Mouse (Mus musculus): ENCODE data around the gene Myoz2.

Gene Myoz2

DNA sequence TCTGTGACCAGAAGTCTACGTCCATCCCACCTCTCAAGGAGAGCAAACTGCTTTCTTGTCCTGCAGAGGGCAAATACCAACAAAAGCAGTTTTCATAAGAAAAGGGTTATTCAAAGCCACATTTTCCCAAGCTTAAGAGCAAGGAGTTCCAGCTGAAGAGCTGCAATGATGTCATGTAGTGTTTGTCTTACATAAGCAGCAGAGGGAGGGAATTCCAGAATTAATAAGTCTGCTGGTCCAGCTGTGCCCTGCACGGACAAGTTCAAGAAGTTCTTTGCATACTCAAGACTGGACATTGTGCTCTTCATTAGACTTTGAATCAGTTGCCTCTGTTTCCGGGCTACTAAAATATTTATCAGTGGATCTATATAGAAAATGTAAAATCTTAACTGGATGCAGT is 33.8 kb downstream of the Myoz2 start:
- DNase-seq: no peak

DNA sequence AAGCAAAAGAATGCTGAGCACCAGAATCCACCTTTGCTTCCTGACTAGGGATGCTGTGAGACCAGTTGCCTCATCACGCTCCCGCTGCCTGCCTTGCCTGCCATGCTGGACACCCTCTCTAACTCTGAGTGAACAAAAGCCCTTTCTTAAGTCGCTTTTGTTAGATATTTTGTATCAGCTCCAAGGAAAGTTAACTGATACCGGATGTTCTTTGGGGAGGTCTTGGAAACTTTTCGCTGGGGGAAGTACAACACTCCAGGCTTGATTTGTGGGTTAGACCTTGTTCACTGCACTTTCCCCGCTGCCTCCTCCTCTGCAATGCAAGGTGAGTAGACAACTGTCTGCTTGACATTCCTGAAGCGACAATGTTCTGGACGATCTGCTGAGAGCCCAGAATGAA is 36.3 kb downstream of the Myoz2 start:
- no peak for DNase-seq

DNA sequence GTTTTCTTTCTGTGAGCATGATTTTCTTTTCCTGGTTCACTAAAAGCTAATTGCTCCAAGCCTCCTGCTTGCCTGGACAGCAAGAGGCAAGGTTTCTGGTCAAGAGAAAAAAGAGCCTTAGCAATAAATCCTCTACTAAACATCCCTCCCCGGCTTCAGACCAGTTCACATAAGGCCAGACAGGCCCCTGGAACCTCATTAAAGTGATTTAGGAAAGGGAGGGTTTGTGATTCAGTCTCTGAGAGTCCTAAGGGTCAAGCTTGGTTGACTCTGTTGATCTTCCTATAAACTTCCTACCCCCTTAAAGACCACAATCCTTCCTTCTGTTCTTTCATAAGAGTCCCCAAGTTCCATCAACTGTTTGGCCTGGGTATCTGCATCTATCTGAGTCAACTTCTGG is 37.8 kb downstream of the Myoz2 start:
- DNase-seq: no peak

DNA sequence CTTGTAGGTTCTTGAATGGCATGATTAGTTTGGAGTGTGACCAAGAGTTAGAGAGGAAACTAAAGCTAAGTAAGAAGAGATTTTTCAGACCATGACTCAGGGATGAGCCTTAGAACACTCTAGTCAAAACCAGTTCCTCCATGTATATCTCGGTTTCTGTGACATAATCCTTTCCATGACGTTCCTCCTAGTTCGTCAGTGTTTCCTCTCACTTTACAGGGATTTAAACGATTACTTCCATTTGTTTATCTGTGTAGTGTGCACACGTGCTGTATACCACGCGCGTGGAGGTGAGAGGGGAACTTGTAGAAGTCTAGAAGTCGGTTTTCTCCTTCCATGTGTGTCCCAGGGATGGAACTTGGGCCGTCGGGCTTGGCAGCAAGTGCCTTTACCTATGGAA is 47.9 kb downstream of the Myoz2 start:
- DNase-seq: no peak

DNA sequence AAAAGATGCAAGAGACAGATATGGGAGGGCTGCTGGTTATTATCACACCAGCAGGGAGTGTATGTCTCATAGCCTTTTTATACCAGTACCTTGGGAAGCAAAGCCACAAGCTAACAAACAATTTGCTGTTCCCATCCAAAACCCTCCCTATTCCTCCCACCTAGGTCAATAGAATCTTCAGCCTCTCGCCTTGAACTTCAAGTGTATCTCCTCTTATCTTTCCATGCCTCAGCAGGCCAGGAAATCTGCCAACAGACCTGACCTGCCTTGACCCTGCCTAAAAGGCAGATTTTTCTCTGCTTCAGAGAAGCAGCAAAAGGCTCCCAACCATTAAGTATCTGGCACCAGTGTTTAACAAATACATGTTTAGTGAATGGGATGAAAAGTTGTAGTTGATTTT is 48.4 kb downstream of the Myoz2 start:
- no peak for DNase-seq

DNA sequence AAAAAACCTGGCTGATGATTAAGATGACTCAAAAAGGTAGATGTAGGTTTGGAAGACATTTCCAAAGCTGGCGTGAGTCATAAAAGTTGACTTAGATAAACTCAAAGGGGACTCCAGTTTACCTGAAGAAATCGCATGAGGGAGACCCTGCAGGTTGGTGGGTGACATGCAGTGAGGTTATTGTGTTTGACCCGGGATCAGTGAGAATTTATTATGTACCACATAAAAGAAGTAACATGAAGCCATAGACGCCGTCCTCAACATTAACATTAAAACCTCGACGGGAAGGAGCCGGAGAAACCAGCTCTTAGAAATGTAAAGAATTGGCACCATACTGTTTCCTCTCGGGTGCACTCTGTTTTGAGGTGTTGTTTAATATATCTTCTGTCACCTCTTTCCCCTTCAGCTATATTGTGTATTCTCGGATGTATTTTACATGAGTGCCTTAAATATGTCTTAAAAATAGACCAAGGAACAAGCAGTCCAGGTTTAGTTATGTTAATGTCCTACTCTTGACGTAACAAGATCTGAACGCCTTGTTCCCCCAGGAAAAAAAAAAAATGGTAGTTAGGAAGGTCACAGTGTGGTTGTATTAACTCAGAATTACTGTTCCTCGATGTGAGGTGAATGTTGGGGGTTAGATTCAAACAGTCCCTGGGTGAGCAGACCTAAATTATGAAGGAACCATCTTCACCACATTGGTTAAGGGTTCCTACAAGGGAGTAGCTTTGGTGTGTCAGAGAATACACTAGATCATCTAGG is 49.5 kb downstream of the Myoz2 start:
- peak; percentile 14 for DNase-seq

DNA sequence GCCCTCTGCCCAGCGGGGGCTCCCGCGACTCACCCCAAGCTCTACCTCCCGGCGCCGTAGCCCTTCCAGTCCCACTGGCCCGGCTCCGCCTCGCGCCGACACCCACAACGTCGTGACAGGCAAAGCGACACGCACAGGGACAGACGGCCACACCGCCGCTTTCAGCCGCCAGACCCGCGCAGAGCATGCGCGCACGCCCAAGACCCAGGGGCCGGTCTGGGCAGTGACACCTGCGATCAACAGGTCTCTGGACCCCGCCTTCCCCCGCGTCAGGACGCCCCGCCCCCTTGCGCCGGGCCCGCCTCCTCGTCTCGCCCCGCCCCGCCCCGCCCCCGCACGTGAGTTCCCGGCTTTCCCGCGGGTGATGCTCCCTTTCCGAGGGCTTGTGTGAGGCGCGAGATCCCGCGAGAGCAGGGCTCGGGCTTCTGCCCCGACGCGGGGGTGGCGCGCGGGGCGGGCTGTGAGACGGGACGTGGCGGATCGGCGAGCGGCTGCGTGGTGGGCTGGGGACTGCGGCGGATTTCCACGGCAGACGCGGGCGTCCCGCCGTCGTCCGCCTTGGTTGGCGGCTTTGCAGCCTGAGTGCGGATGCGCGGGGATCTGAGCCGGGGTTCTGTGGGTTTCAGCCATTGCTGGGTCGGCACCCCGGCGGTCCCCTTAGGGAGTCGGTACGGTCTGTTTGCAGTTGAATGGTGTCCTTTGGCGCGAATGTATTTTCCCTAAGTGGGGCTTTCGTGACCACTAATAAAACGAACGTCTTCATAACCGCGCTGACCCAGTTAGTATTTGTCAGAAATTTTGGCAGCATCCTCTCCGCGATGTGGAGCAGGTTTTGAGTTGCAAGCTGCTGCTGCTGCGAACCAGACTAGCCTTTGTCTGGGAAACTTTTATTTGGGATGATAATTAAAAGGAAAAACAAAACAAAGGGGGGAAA is 50.3 kb downstream of the Myoz2 start, which contains the start of gene Usp53:
Gene Usp53, minus strand, starts transcription at position 262 of the 934 bp plus-strand sequence.
- peak; percentile 93 for DNase-seq

DNA sequence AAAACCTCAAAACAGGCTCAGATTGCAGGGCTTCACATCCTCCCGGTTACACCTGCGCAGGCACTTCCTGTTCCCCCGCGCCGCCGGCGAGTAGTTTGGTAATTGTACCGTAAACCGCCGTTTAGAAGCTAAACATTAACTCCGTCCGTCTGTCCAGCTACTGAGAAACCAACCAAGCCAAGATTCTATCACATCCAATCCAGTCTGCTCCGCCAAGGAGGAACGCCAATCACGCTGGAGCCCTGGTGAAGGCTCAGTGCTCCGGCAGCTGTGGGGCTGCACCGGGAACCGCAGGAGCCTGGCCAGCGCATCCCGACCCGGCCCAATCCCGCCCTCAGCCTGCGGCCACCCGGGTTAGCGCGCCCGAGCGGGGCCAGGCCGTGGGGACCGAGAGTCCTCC is 51.0 kb downstream of the Myoz2 start:
- DNase-seq: no peak

DNA sequence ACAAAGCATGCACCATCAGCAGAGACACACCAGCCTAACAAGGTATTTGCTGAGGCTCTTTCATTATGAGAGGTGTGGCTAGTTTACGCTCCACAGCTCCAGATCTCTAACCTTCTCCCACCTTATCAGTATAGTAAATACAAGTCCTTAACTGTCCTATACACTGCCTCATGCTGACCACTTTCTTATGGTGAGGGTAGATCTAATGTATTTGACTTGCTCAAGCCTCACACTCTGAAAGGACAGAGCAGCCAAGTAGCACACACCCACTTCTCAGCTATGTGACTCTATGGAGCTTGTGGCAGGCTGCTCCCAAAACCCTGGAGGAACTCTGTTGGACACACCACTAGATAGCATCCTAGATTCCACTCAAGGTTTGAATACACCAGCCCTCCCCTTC is 58.9 kb downstream of the Myoz2 start:
- no peak for DNase-seq

DNA sequence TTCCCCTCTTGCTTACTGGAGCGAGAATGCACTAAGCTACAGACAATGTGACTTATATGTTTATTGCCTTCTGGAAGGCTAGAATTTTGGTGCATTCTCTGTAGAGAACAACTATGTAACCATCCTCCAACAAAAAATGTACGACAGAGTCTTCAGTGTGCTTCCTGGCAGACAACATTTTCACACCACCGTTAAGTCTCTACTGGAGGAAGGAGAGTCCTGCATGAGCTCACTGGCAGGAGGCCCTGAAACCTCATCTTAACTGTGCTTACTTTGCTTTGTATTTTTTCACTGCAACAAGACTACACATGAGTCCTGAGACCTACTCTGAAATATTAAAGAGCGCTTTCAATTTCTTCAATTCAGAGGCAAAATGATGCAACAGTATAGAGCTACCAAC is 59.5 kb downstream of the Myoz2 start:
- no peak for DNase-seq

DNA sequence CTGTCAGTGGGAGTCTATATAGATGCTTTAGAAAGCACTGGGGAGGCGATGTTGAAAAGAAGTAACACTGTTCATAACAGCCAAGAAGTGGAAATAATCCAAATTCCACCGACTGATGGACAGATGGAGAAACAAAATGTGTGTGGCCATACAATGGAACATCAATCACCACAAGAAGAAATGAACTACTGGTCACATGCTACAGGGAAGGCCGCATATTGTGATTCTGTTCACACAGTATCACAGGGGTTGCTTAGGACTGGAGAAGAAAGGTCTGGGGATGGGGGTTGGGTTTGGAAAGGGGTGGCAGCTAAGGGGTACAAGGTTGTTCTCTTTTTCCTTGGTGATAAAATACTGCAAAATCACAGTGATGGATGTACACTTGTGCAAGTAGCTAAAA is 60.0 kb downstream of the Myoz2 start:
- DNase-seq: no peak

DNA sequence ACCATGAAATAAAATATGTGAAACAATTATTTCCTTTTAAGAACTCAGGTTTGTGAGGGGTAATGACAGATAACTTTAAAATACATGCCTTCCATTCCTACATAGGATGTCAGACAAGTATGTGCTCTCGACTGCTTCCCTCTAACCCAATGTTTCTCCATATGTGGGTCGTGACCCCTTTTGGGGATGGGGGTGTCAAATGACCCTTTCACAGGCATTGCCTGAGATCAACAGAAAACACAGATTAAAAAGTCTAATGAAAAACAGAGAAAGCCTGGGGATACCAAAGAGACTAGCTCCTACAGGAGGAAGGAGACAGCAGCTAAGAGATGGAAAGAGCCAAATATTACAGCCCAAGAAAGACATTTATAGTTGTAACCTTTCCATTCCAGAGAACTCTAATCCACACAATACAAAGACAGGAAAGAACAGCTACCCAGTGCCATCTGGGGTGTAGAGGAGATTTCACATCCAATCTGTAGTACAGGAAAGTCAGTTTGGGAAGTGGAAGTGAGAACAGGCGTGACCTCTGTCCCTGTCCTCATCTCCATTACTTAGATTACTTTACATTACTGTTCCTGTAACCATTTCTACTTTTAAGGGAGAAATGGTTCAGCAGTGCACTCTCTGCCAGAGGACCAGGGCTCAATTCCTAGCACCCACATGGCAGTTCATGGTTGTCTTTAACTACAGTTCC is 62.5 kb downstream of the Myoz2 start:
- DNase-seq: no peak

DNA sequence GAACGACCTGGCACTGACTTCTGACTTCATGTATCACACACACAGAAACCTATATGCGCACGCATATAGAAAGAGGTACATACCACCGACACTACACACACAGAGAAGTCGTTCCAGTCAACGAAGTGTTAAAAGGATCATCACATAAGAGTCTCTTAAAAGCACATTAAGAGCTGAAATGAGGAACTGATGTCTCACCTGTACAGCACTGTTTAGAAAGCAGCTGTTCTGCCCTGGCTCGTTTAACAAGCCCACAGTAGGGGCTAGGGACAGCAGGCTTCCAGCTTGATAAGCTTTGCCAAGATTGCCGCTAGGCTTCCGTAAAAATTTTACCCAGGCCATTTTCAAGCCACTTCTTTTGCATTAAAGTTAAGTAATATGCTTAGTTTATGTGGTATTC is 66.4 kb downstream of the Myoz2 start:
- no peak for DNase-seq

DNA sequence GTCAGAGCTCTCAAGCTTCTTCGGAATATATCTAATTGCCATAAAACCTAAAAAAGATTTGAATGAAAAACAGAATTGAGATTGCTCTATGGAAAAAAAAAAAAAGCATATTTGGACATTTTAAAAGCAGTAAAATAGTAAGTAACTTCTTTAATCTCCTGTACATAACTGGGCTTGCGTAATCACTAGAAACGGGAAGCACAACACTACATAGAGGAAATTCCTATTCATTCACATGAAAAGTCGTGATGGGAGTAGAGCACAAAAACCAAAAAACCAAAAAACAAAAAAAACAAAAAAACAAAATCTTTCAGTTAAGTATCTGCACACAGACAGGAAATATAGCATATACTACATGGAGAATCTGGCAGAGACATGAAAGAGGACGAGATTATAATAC is 70.5 kb downstream of the Myoz2 start:
- DNase-seq: no peak
